Mouse (Mus musculus): ENCODE results near the gene Sirt4.
"Not testable (repeated sequence)": the region's sequence is repeated elsewhere in the genome, so short reads cannot be mapped to it uniquely, and the experiment has no call there.

Gene Sirt4

DNA sequence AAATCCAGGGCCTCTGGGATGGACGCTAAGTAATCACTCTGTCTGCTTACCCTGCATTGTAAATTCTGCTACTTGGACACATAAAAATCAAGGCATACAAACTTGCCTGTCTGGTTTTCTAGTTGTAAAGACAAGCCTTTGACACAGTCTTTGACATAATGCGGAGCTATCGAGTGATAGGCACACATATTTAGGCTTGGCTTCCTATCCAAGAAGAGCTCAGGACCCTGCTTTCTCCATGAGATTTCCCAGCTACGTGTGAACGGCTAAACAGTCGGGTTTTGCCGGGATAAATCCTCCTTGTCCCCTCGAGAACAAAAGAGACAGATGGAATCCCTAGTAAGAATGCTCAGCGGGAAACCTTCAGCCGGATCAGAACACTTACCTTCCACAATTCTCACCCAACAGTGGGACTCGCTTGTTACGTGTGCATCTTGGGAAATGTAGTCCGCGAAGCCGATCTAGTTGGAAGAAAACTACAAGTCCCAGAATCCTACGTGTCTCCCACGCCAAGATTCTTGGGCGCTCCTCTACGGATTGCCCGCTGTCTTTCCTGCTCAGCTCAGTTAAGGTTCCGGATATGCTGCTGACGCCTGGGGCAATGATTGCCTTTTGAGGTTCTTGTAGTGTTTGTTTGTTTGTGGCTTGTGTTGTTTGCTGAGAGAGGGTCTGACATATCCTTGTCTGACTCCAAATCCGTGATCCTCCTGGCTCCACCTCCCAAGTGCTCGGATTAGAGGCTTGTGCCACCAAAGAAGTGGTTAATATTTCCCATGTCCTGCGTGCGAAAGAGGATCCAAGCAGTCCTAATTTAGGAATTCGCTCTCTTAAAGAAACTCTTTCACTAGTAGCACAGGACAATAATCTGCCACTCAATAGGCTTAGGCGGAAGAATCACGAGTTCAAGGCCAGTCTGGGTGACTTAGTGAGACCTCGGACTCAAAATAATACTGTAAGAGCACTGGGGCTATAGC is at the start of gene Sirt4:
Sirt4 (minus strand) TSS at position 779 of the 974 bp plus-strand sequence.
- peak; percentile 95 for DNase-seq (ENCODE audit: low read depth, low spot score)

DNA sequence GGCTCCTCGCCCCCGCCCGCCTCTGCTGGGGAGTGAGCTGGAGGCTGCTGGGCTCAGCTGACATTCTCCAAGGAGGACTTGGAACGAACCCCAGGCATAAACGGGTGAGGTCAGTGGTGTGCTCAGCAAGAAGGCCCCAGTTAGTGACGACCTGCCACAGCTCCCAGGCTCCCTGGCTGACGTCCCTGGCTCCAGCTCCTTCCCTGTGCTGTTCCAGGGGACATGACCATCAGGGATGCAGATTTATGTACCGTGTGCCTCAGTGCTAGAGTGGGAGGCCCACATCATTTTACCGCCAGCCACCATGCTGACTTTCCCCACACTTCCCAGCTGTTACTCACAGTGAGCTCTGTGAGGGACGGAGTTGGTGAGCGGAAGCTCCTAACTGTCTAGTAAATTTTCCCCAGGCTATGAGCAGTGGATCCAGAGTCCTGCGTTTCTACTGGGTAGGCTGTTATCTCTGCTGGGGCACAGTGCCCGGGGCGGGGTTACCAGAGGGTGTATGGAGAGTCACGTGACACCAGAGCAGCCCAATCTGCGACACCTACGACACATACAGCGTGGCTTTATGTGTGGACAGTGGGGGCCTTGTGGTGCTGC is 47.2 kb upstream of the Sirt4 start:
- no peak for DNase-seq (ENCODE audit: low read depth, low spot score)

DNA sequence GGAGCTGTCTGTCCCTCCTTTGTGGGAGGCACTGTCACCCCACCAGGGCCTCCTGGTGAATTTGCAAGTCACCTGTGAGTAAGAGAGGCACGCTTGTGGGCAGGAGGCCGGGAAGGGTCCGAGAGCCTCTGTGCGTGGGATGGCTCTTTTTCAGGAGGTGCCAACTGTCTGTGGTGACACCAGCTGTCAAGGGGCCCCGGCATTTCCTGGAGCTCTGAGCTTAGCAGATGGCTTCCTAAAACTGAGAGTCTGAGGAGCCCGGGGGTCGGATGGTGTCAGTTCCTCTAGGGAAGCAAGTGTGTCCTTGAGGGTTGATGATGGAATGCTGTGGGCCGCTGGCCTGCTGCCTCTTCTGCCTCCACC is 45.9 kb upstream of the Sirt4 start:
- DNase-seq (ENCODE audit: low read depth, low spot score): no peak

DNA sequence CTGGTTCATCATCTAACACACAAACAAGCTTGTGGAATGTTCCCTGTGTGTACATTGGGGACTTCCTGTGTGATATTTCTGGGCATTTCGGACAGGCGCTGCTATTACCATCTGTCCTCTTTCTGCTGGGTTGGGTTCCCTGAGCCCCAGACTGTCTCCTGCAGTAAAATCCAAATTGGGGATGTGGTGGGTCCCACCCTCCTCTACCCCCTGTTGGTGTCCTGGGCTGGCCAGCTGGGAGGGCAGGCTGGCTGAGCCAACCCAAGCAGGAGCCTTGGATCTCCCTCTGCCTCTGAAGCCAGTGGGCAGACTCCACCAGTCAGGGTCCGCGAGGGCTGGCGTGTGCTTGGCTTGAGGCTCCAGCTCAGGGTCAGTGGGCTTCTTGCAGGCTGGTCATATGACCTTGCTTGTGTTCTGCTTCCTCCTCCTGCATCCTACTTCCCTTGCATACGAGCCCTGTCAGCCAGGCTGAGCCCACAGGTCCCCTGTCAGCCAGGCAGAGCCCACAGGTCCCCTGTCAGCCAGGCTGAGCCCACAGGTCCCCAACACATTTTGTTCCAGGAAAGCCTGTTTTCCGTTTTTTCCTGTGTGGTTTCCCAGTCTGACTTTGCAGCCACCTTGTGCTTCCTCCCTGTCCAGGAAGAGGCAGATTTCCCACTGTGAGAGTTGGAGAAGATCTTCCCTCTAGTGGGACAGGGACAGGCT is 45.4 kb upstream of the Sirt4 start:
- no peak for DNase-seq (ENCODE audit: low read depth, low spot score)

DNA sequence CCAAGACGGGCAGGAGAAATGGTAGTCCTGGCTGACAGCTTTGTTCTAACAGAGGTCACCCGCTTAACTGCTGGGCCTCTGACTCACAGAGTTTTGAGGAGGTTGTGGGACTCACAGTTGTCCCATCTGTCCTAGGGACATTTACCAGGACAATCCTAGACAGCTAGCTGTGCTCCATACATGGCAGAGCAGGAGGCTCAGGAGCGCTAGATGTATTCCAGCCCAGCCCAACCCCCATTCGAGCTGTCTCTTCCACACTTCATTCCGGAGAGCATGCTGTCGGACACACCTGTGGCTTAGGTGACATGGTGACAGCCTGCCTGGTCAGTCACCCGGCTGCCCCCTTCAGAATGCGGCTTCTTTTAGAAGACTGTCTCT is 44.8 kb upstream of the Sirt4 start:
- DNase-seq (ENCODE audit: low read depth, low spot score): no peak

DNA sequence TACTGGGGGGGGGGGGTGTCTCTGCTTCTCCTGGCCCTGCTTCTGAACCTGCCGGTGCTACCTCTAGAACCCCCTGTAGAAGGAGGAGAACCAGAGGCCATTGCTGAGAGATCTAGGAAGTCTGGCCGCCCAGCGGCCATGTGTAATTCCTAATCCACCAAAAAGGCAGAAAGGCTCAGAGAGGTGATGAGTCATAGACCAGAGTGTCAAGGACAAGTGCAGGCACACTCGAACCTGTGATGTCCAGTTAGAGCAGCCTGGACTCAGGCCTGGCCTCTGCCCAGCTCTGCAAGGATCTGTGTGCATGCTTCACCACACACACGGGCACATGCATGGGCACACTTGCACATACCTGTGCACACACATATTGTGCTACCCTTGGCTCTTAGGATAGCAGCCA is 43.6 kb upstream of the Sirt4 start:
- DNase-seq (ENCODE audit: low read depth, low spot score): no peak

DNA sequence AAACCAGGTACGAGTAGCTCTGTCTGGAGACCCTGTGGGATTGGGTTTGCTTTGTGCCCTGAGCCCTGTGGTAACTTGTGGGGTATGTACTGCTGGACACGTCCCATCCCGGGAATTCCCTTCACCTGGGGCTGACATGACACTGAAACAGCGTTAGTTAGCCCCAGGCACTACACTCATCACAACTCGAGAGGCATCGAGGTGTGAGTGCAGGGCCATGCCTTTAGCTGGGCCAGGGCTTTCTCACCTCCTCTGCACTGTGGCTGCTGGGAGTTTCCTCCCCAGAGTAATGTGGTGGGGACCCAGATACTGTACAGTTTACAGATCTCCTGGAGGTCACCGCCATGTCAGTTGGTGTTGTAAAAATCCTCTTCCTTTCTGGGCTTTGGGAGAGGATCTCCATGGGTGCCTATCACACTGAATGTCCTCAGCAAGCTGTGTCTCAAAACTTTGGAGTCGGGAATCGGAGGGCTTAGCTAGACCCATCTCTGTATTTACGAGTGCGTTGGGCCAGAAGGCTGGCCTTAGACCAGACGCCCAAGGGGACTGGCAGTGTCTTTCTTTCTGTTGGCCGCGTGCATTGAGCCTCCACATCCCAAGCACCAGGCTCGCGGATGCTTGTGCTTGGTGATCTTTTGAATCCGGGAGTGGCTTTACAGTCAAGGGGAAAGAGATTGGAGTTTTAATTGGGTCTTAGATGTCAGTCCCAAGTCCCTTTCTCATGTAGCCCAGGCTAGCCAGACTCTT is 42.1 kb upstream of the Sirt4 start:
- no peak for DNase-seq (ENCODE audit: low read depth, low spot score)

DNA sequence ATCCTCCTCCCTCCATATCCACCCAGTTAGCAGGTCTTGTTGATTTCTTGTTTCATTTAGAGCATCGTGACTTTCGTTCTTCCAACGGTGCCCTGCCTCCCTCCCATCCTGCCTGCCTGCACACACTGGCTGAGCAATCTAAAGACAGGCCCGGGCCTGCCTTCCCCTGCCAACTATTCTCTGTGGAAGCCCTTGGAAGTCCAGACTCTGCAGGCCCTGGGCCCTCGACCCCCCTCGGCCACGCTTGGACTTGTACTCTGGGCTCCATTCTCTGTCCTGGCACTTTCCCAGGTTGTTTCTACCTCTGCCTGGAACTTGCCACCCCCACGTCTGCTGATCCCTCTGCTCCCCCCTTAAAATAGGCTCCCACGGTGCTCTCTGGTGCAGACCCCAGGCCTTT is 41.4 kb upstream of the Sirt4 start:
- no peak for DNase-seq (ENCODE audit: low read depth, low spot score)

DNA sequence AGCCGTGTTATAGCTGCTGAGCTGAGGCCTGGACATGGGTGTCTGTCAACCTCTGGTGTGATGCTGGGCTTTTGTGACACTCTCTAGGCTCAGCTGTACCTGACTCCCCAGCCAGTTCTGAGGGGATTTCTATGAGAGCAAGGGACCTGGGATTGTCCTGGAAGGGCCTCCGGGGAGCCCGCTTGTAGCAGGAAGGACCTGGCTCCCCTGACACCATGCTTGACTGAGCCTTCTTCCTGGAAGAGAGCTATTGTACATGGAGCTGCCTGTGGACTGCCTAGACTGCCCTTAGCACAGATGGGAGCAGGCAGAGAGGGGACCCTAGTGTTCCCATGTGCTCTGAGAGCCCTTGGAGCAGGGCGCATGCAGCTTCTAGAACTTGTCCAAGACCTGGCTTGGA is 40.9 kb upstream of the Sirt4 start:
- no peak for DNase-seq (ENCODE audit: low read depth, low spot score)

DNA sequence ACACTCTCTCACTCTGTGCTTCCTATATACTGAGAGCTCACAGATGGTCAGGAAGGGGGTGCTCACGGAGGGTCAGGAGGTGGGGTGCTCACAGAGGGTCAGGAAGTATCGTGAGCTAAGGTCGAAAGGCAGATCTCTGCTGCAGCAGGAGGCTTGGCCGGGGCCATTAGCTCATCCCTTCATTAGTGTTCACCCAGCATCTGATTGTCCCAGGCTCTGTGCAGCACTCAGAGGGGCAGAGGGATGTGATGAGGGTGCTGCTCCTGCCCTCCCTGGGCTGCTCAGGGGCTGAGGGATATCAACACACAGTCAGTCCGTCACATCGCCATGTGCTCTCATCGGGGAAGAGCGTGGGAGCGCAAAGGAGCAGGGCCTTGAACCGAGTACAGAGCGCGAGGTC is 39.9 kb upstream of the Sirt4 start:
- DNase-seq (ENCODE audit: low read depth, low spot score): no peak

DNA sequence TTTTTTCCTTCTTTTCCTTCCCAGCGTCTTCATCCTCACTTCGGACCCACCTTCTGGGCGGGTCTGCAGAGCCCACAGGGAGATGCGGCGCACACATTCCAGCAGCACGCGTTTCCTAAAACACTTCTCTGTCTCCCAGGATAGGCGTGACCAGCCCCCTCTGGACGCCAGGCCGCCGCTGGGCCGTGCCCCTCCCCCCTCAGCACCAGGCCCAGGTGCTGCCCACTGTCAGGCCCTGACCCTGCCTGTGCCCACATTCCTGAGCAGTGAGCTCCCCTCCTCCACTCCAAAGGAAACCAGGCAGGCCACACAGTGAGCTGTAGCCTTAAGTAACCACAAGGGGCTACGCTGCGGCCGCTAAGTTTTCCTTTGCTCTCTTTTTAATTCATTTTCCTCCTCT is 39.4 kb upstream of the Sirt4 start:
- DNase-seq (ENCODE audit: low read depth, low spot score): no peak

DNA sequence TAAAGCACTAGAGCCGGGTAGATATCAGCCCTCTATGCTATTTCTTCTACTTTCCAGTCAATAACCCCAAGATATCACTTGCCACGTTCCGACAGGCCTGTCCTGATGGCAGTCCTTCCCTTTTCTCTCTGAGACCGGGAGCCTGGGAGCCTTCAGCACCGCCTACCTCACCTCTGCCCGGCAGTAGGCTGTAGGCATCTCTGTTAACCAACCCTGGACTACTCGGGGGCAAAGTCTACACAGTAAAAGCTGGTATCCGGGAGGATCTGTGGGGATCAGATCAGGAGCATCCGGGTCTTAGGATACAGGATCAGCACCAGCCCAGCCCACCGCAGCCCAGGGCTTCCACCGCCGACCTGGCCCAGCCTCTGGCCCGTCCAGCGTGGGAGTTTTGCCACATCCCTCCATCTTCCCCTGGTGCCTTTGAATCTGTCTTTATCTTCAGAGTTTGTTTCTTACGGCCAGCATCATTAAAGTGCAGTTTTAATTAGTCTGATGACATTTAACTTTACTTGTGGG is 38.5 kb upstream of the Sirt4 start:
- no peak for DNase-seq (ENCODE audit: low read depth, low spot score)

DNA sequence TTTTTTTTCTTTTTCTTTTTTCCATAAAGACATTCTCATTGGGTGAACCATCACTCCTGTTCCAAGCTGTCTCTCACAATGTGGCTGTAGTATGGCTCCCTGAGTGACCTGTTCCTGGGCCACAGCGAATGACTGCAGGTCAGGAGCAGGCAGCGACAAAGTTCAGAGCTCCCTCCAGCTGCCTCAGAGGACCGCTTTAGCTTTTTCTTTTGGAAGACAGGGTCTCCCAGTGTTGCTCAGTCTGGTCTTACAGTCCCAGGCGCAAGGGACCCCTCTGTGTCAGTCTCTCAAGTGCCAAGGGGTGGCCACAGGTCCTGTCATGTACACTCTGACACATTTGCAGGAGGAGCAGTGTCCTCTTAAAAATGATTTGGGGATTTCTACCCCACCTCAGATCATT is 38.0 kb upstream of the Sirt4 start:
- no peak for DNase-seq (ENCODE audit: low read depth, low spot score)

DNA sequence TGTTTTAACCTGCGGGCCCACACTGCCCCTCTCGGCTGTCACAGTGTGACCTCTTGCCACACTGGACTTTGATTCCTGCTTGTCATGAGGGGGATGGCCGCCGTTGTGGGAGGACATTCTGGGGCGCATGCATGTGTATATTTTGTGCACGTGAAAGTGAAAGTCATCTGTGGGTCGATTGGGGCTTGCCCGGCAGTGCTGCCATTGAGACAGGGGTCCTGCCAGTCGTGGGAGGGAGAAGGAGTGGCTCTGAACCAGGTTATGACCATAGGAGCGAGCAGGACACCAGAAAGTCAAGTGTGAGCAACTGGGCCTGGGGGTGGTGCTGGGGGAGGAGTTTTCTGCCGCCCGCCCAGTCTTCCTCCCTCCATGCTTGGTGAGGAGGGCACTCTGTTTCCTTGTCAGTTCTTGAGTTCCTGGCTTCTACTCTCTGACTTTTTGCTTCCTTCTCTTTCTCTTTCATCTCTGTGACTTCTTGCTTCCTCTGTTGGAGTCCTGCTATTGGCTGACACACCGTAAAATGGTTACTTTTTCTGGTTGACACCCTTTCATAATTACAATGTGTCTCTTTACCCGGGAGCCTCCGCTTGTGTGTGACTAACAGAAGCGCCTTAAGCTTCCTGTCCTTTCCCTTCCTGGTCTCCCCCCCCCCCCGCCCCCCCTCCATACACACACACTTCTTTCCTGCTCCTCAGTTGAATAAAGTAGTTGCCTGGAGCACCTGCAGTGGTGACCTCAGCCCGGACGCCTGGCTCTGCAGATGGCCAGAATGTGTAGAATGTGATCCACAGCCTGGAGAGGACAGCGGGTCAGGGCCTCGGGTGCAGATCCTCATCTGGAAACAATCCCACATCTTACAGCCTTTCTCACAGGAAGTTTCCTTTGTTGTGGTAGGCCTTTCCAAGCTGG is 37.3 kb upstream of the Sirt4 start:
- DNase-seq (ENCODE audit: low read depth, low spot score): no peak

DNA sequence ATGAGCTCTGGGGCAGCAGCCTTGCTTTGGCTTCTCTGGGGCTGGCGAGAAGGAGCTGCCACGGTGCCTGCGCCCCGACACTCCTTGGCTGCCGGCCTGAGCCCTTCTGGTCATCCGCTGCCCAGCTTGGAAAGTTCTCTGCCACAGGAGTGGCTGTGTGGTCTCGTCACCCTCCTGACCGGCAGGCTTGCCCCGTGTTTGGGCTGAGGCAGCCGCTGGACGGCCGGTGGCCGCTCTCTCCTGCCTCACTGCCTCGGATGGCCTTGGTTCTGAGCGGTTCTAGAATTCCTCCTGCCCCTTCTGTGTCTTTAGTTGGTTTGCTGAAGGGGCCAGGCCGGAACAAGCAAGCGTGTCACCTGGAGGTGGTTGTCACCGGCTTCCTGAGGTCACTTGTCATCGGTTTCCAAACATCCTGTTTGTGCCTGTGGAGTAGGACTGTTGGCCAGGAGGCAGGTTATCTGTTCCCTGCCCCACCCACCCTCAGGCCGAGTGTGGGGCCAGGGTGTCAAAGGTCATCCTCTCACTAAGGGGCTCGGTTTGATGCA is 35.9 kb upstream of the Sirt4 start:
- DNase-seq (ENCODE audit: low read depth, low spot score): no peak

DNA sequence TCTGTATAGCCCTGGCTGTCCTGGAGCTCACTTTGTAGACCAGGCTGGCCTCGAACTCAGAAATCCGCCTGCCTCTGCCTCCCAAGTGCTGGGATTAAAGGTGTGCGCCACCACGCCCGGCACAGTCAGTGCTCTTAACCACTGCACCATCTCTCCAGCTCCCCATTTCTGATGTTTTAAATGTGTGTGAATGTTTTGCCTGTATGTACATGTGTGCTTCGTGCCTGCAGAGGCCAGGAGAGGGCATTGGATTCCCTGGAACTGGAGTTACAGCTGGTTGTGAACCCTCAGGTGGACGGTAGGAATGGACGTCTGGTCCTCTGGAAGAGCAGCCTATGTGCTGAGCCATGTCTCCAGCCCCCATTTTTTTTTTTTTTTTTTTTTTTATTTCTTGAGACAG is 33.7 kb upstream of the Sirt4 start:
- not testable (repeated sequence) for DNase-seq (ENCODE audit: low read depth, low spot score)

DNA sequence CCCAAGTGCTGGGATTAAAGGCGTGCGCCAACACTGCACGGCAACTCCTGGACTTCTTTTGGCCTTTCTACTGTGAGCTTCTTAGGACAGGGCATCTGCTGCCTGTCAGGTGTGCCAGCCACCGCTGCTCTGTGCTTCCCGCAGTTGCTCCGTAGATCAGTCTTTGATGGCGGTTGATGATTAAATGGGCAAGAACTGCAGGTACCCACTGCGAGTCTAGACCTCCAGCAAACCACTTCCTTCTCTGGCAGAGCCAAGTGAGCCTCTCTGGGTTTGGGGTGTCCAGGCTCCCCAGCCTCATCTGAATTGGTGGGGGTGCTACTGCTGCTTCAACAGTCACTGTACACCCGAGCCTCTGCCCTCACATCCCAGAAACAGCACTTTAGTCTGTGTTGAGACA is 33.0 kb upstream of the Sirt4 start:
- no peak for DNase-seq (ENCODE audit: low read depth, low spot score)

DNA sequence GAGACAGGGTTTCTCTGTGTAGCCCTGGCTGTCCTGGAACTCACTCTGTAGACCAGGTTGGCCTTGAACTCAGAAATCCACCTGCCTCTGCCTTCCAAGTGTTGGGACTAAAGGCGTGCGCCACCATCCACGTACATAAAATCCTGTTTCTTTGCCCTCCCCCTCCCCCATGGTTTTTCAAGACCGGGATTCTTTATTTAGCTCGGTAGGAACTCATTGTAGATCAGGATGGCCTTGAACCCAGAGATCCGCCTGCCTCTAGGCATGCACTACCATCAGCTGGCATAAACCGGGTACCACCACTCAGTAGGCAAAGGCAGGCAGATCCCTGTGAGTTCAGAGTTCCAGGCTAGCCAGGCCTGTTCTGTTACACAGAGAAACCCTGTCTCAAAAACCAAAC is 32.4 kb upstream of the Sirt4 start:
- no peak for DNase-seq (ENCODE audit: low read depth, low spot score)

DNA sequence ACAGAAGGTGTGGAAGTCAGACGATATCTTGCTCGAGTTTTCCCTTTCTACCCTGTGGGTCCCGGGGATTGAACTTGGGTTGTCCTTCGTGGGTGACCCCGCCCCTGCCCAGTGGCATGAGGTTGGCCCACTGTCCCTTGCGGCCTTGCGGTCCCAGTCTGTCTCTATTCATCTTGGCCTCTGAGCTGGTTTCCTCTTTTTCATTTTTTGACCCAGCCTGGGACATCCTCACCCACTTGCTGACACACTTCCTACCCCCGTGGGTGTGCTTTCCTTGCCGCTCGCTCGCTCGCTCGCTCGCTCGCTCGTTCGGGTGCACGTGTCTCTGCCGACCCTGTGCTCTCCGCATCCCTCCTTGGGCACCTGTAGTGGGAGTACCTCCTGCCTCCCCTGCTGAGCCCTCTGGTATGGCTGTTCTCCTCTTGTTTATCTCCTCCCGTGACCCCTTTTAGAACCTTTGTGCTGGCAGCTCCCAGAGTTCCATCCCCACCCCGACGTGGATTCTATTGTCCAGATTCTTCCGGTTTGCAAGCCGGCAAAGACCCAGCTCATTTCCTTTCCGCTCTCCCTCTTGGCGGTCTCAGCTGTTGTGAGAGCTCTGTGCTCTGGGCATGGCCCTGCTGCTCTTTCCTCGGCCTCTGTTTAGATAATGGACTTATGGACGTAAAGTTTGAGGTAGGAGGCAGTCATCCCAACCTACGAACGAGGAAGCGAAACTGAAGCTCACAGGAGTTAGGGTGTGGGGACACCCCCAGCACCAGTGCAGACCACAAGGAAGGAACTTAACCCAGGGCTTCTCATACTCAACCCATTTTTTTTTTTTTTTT is 31.8 kb upstream of the Sirt4 start:
- DNase-seq (ENCODE audit: low read depth, low spot score): no peak
